Mouse (Mus musculus) T-helper 17 cell (primary cell): ENCODE results near the gene Flad1.

Experiments
- in situ Hi-C, 2 experiments: fragments of 300-600 bp; cut with MboI, MseI; formaldehyde crosslinking; loops; 1 replicate in 1 of 2; 2 replicates in 1 of 2; pipeline ENCODE4 v1.15.1; 2025; ENCODE audit warnings: high pct_unique_total_duplicates in 2 of 2

Flad1 gene

DNA sequence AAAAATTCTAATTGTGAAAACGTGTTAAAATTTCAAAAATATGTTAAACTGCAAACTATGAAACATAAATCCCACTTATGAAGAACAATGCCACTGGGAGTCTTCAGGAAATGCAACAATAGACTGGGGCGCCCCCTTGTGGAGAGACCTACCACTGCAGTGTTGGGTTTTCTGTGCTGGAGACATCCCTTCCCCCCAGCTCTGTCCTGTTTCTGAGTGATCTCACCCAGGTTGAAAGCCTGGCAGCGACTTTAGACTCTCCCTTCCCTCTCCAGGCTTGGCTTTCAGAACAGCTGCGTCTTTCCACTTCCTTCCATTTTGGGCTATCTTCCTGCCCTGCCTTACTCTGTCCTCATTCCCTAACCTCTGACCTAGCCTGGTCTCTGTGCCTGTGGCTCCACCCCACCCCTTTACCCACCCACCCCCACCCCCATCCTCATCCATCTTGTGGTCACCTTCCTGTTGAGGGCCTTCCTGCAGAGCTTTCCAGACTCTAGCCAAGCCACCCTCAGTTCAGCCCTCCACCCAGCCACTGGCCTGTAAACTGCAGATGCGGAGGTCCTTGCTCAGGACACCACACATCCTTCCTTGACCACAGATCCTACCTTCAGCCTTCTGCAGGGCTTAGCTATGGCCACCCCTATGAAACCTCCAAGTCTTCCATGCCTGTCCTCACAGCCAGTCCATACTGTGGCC is 56.7 kb downstream of the Flad1 start:
- in situ Hi-C loops, result no loop called here

DNA sequence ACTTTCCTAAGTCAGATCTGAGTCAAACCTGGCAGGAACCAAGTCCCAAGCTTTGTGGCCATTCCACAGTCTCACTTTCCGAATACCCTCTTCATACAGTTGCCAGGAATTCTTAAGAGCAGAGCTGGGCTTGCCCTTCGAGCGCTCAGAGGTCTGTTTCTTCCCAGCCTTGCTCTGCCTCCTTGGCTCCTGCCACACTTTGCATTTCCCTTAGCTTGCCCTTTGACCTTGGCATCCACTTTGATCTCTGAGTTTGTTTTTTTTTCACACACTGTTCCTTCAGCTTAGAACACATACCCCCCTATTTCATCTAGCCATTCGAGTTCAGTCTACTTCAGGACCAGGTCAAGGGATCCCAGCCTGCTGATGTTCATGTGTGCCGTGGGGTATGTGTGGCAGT is 60.4 kb downstream of the Flad1 start:
- in situ Hi-C loops, result no loop called here
